Mouse (Mus musculus) 416B (cell line): ENCODE measurements at regions not wholly inside any gene's neighbourhood (a gene's known extent, or its start where the extent isn't known, plus 50 kb on each side); places are given as distances from the start of the nearest gene placed in this dataset.
A peak's percentile ranks its signal among the peaks of the same experiment; 100 is the strongest.
"Not testable (repeated sequence)": the region's sequence is repeated elsewhere in the genome, so short reads cannot be mapped to it uniquely, and the experiment has no call there.

Experiments used
- DNase-seq: peaks from one replicate; pipeline ENCODE4 v3.0.0; 2011; ENCODE audit warnings: low read depth

- DNase-seq = no peak
Measured at GRCm38 (mm10) chr2:109402556-109402955, 122.0 kb upstream of the Mettl15 start.

- DNase-seq = no peak
Measured at GRCm38 (mm10) chr2:109404262-109404661, 123.7 kb upstream of the Mettl15 start.

GRCm38 (mm10) chr2:109406591-109407079, 126.1 kb upstream of the Mettl15 start:
- no peak for DNase-seq

- DNase-seq = no peak
Measured at GRCm38 (mm10) chr2:109420098-109420497, 139.6 kb upstream of the Mettl15 start.

GRCm38 (mm10) chr2:109431183-109431582, 150.6 kb upstream of the Mettl15 start:
- DNase-seq = no peak

GRCm38 (mm10) chr2:109442551-109443120, 162.1 kb upstream of the Mettl15 start:
- DNase-seq = no peak

GRCm38 (mm10) chr2:109443521-109444066, 163.0 kb upstream of the Mettl15 start:
- DNase-seq = no peak

GRCm38 (mm10) chr2:109462246-109462645, 181.7 kb upstream of the Mettl15 start:
- DNase-seq = not testable (repeated sequence)

GRCm38 (mm10) chr2:109484306-109484705, 190.2 kb upstream of the Bdnf start:
- DNase-seq = no peak

GRCm38 (mm10) chr2:109487591-109487990, 186.9 kb upstream of the Bdnf start:
- no peak for DNase-seq

GRCm38 (mm10) chr2:109502186-109502585, 172.3 kb upstream of the Bdnf start:
- no peak for DNase-seq

- no peak for DNase-seq
Measured at GRCm38 (mm10) chr2:109504906-109505305, 169.6 kb upstream of the Bdnf start.

GRCm38 (mm10) chr2:109510070-109510979, 164.2 kb upstream of the Bdnf start:
- DNase-seq = no peak

- DNase-seq = no peak
Measured at GRCm38 (mm10) chr2:109511142-109511541, 163.4 kb upstream of the Bdnf start.

- no peak for DNase-seq
Measured at GRCm38 (mm10) chr2:109519261-109519660, 155.2 kb upstream of the Bdnf start.

- no peak for DNase-seq
Measured at GRCm38 (mm10) chr2:109520471-109520870, 154.0 kb upstream of the Bdnf start.

GRCm38 (mm10) chr2:109539519-109539918, 135.0 kb upstream of the Bdnf start:
- DNase-seq = peak; percentile 9

GRCm38 (mm10) chr2:109546486-109547115, 127.9 kb upstream of the Bdnf start:
- no peak for DNase-seq

GRCm38 (mm10) chr2:109554644-109555043, 119.9 kb upstream of the Bdnf start:
- DNase-seq = no peak

GRCm38 (mm10) chr2:109559088-109560030, 115.1 kb upstream of the Bdnf start:
- DNase-seq = no peak

GRCm38 (mm10) chr2:109562996-109563395, 111.5 kb upstream of the Bdnf start:
- DNase-seq = no peak
